Mouse (Mus musculus) midbrain, embryonic 11.5 days (tissue): ENCODE measurements around the gene Zswim8. TPM values are rescaled to one million over a fixed set of nuclear protein-coding genes. Genes with fewer than 3 reads are reported as not detected.
A peak's percentile ranks its signal among the peaks of the same experiment; 100 is the strongest.
"Not testable (repeated sequence)": the region's sequence is repeated elsewhere in the genome, so short reads cannot be mapped to it uniquely, and the experiment has no call there.

Experiments
- ATAC-seq: fragments of 200-750 bp; cut with Nextera tagmentation; 2 replicates; pipeline ENCODE4 v1.8.0; 2017; ENCODE audit warnings: moderate TSS enrichment, moderate library complexity; ENCODE audit not compliant: low FRiP score
- DNase-seq: peaks from one replicate; pipeline ENCODE4 v3.0.0; 2015; ENCODE audit warnings: low spot score; ENCODE audit errors: missing footprints
- H3K27ac ChIP-seq: fragments of 300-500 bp; sonication (generic); 2 replicates; pipeline ENCODE4 v1.5.1; 2014; ENCODE audit warnings: low read depth, low read length
- H3K27me3 ChIP-seq: fragments of 300-500 bp; sonication (generic); 2 replicates; pipeline ENCODE4 v1.6.1; 2014; ENCODE audit warnings: mild to moderate bottlenecking, low read length, moderate library complexity, mixed read lengths; ENCODE audit not compliant: control insufficient read depth, insufficient read depth
- H3K36me3 ChIP-seq: fragments of 300-500 bp; sonication (generic); 2 replicates; pipeline ENCODE4 v1.6.1; 2014; ENCODE audit warnings: mild to moderate bottlenecking, low read length, moderate library complexity, mixed read lengths; ENCODE audit not compliant: control insufficient read depth, insufficient read depth
- H3K4me1 ChIP-seq: fragments of 300-500 bp; sonication (generic); 2 replicates; pipeline ENCODE4 v1.6.1; 2014; ENCODE audit warnings: low read length; ENCODE audit not compliant: control insufficient read depth, insufficient read depth
- H3K4me2 ChIP-seq: fragments of 300-500 bp; sonication (generic); 2 replicates; pipeline ENCODE4 v1.6.1; 2014; ENCODE audit warnings: mild to moderate bottlenecking, moderate library complexity
- H3K4me3 ChIP-seq: fragments of 300-500 bp; sonication (generic); 2 replicates; pipeline ENCODE4 v1.5.1; 2014; ENCODE audit warnings: low read depth, low read length
- H3K9ac ChIP-seq: fragments of 300-500 bp; sonication (generic); 2 replicates; pipeline ENCODE4 v1.6.1; 2014; ENCODE audit warnings: low read length
- H3K9me3 ChIP-seq: fragments of 300-500 bp; sonication (generic); 2 replicates; pipeline ENCODE4 v1.6.1; 2016; ENCODE audit warnings: low read length; ENCODE audit not compliant: control insufficient read depth
- WGBS: fragments of 180-500 bp; shearing (Covaris S2); extraction: QIAGEN DNeasy Blood & Tissue Kit; methylation state at CpG from one replicate; pipeline ENCODE4 v1.1.7; 2014; 5-methylcytosine and 5-hydroxymethylcytosine counted together
- polyA plus RNA-seq: library from polyadenylated mRNA; unstranded; fragments of >200 nt; fragmentation: Nextera tagmentation; extraction: Ambion mirVana; gene quantifications from 2 replicates; pipeline ENCODE4 v1.2.1, GENCODE M21; 2014

The Zswim8 gene
- polyA plus RNA-seq, 1 experiment from 2014 or later, result 22.9 TPM

- H3K4me3 ChIP-seq, result no peak overlapping the region
- no peak overlapping the region for H3K27ac ChIP-seq
- DNase-seq, result no peak
- no peaks in the 10 kb centered on the region for H3K27me3 ChIP-seq
- WGBS, result 83% methylated on average over 2 of the region's 2 CpGs
- H3K4me2 ChIP-seq, result no peak overlapping the region
- peaks cover 34% of the 10 kb centered on the region for H3K4me1 ChIP-seq
- peaks cover 11% of the 10 kb centered on the region; the same call in 1 of the 2 replicates for H3K36me3 ChIP-seq
- no peak overlapping the region for H3K9ac ChIP-seq
- ATAC-seq, result no peak
- H3K9me3 ChIP-seq, result no peaks in the 10 kb centered on the region
Observed at GRCm38 (mm10) chr14:20698515-20698914, 8.8 kb upstream of the Zswim8 start.

- Histone ChIP-seq H3K4me1 (peaks cover 31% of the 10 kb centered on the region), H3K36me3 (peaks cover 7% of the 10 kb centered on the region; the same call in 1 of the 2 replicates), H3K27me3 (no peaks in the 10 kb centered on the region), H3K9ac (no peak overlapping the region), H3K27ac (no peak overlapping the region), H3K9me3 (no peaks in the 10 kb centered on the region), H3K4me3 (no peak overlapping the region), H3K4me2 (no peak overlapping the region)
- ATAC-seq, result no peak
- WGBS, result 85% methylated on average over 3 of the region's 3 CpGs
- peak; percentile 81 for DNase-seq
Observed at GRCm38 (mm10) chr14:20700362-20700761, 7.0 kb upstream of the Zswim8 start.

GRCm38 (mm10) chr14:20701554-20701953 lies 5.8 kb upstream of the Zswim8 start:
- peak overlapping the region; percentile 68; the same call in 1 of the 2 replicates for H3K4me2 ChIP-seq
- H3K4me1 ChIP-seq, result peaks cover 22% of the 10 kb centered on the region
- H3K36me3 ChIP-seq, result peaks cover 8% of the 10 kb centered on the region; the same call in 1 of the 2 replicates
- no peak overlapping the region for H3K9ac ChIP-seq
- ATAC-seq (no peak), DNase-seq (no peak)
- WGBS, result 85% methylated on average over 8 of the region's 8 CpGs
- H3K9me3 ChIP-seq, result no peaks in the 10 kb centered on the region
- no peaks in the 10 kb centered on the region for H3K27me3 ChIP-seq
- no peak overlapping the region for H3K4me3 ChIP-seq
- no peak overlapping the region for H3K27ac ChIP-seq

- peak overlapping the region; percentile 82 for H3K4me3 ChIP-seq
- peaks cover 20% of the 10 kb centered on the region for H3K4me1 ChIP-seq
- peak overlapping the region; percentile 95 for H3K9ac ChIP-seq
- DNase-seq (peak; percentile 69), ATAC-seq (peak; percentile 18; the same call in 1 of the 2 replicates)
- no peaks in the 10 kb centered on the region for H3K9me3 ChIP-seq
- no peaks in the 10 kb centered on the region for H3K27me3 ChIP-seq
- peak overlapping the region; percentile 68 for H3K4me2 ChIP-seq
- H3K36me3 ChIP-seq, result peaks cover 8% of the 10 kb centered on the region; the same call in 1 of the 2 replicates
- WGBS, result 16% methylated on average over 15 of the region's 15 CpGs
- H3K27ac ChIP-seq, result no peak overlapping the region
Observed at GRCm38 (mm10) chr14:20702096-20702740, 5.1 kb upstream of the Zswim8 start.

GRCm38 (mm10) chr14:20702741-20703381 lies 4.5 kb upstream of the Zswim8 start, which contains the start of gene Chchd1:
Chchd1 (plus strand) TSS chr14:20703006.
- ATAC-seq (peak; percentile 72), DNase-seq (peak; percentile 99)
- WGBS, result under 1% methylated on average over 61 of the region's 61 CpGs
- Histone ChIP-seq H3K4me1 (peaks cover 17% of the 10 kb centered on the region), H3K9me3 (no peaks in the 10 kb centered on the region), H3K27me3 (no peaks in the 10 kb centered on the region), H3K4me2 (peak within 1 kb of the TSS; percentile 68), H3K4me3 (peak within 1 kb of the TSS; percentile 82), H3K27ac (peak within 1 kb of the TSS; percentile 69), H3K36me3 (peaks cover 8% of the 10 kb centered on the region; the same call in 1 of the 2 replicates), H3K9ac (peak within 1 kb of the TSS; percentile 95)

GRCm38 (mm10) chr14:20703461-20703860 lies 3.9 kb upstream of the Zswim8 start:
- 17% methylated on average over 8 of the region's 8 CpGs for WGBS
- peak overlapping the region; percentile 68 for H3K4me2 ChIP-seq
- not testable (repeated sequence) for DNase-seq, H3K9me3 ChIP-seq, H3K27me3 ChIP-seq, H3K36me3 ChIP-seq, ATAC-seq, H3K27ac ChIP-seq
- H3K4me1 ChIP-seq, result peaks cover 14% of the 10 kb centered on the region
- peak overlapping the region; percentile 82 for H3K4me3 ChIP-seq
- peak overlapping the region; percentile 95 for H3K9ac ChIP-seq

GRCm38 (mm10) chr14:20708239-20708638 lies 887 bp downstream of the Zswim8 start:
- Histone ChIP-seq H3K4me3 (peak overlapping the region; percentile 98), H3K9ac (peak overlapping the region; percentile 95), H3K27me3 (no peaks in the 10 kb centered on the region), H3K4me2 (peak overlapping the region; percentile 63), H3K36me3 (peaks cover 15% of the 10 kb centered on the region), H3K4me1 (peaks cover 15% of the 10 kb centered on the region), H3K9me3 (no peaks in the 10 kb centered on the region), H3K27ac (no peak overlapping the region)
- WGBS, result 9% methylated on average over 10 of the region's 10 CpGs
- ATAC-seq, result no peak
- no peak for DNase-seq

- H3K36me3 ChIP-seq, result peaks cover 47% of the 10 kb centered on the region
- no peak overlapping the region for H3K27ac ChIP-seq
- no peaks in the 10 kb centered on the region for H3K27me3 ChIP-seq
Observed at GRCm38 (mm10) chr14:20713832-20714231, 6.5 kb downstream of the Zswim8 start.

GRCm38 (mm10) chr14:20718443-20718842 lies 11.1 kb downstream of the Zswim8 start:
- 92% methylated on average over 10 of the region's 10 CpGs for WGBS
- Histone ChIP-seq H3K4me1 (no peaks in the 10 kb centered on the region), H3K36me3 (peaks cover 57% of the 10 kb centered on the region), H3K9ac (no peak overlapping the region), H3K27ac (no peak overlapping the region), H3K9me3 (no peaks in the 10 kb centered on the region), H3K4me2 (no peak overlapping the region), H3K4me3 (no peak overlapping the region), H3K27me3 (no peaks in the 10 kb centered on the region)
- no peak for DNase-seq
- no peak for ATAC-seq

More at GRCm38 (mm10) chr14:20713832-20714231, 6.5 kb downstream of the Zswim8 start:
- H3K9ac ChIP-seq, result no peak overlapping the region
- H3K4me2 ChIP-seq, result no peak overlapping the region
- peaks cover under 1% of the 10 kb centered on the region for H3K4me1 ChIP-seq
- H3K9me3 ChIP-seq, result no peaks in the 10 kb centered on the region
- ATAC-seq, result no peak
- DNase-seq, result no peak
- WGBS, result 85% methylated on average over 11 of the region's 11 CpGs
- no peak overlapping the region for H3K4me3 ChIP-seq
